Mouse (Mus musculus): ENCODE measurements around the gene Wdr93.
"Not testable (repeated sequence)": the region's sequence is repeated elsewhere in the genome, so short reads cannot be mapped to it uniquely, and the experiment has no call there.

Wdr93 gene

GRCm38 (mm10) chr7:79747659-79748058 lies 4.7 kb downstream of the Wdr93 start:
- DNase-seq (ENCODE audit: extremely low read depth, insufficient read length, low spot score): no peak

GRCm38 (mm10) chr7:79749511-79749910 lies 6.5 kb downstream of the Wdr93 start:
- no peak for DNase-seq (ENCODE audit: extremely low read depth, insufficient read length, low spot score)

- no peak for DNase-seq (ENCODE audit: extremely low read depth, insufficient read length, low spot score)
These were observed 13.4 kb downstream of the Wdr93 start for GRCm38 (mm10) chr7:79756334-79756733.

- DNase-seq (ENCODE audit: extremely low read depth, insufficient read length, low spot score): no peak
These were observed 15.2 kb downstream of the Wdr93 start for GRCm38 (mm10) chr7:79758176-79758575.

GRCm38 (mm10) chr7:79759766-79760165 lies 16.8 kb downstream of the Wdr93 start:
- DNase-seq (ENCODE audit: extremely low read depth, insufficient read length, low spot score): no peak

GRCm38 (mm10) chr7:79761124-79761876 lies 18.3 kb downstream of the Wdr93 start:
- no peak for DNase-seq (ENCODE audit: extremely low read depth, insufficient read length, low spot score)

GRCm38 (mm10) chr7:79762106-79762505 lies 19.1 kb downstream of the Wdr93 start:
- DNase-seq (ENCODE audit: extremely low read depth, insufficient read length, low spot score): no peak

GRCm38 (mm10) chr7:79765991-79766390 lies 23.0 kb downstream of the Wdr93 start:
- no peak for DNase-seq (ENCODE audit: extremely low read depth, insufficient read length, low spot score)

GRCm38 (mm10) chr7:79769664-79770063 lies 26.7 kb downstream of the Wdr93 start:
- no peak for DNase-seq (ENCODE audit: extremely low read depth, insufficient read length, low spot score)

GRCm38 (mm10) chr7:79771561-79772512 lies 28.9 kb downstream of the Wdr93 start:
- no peak for DNase-seq (ENCODE audit: extremely low read depth, insufficient read length, low spot score)

GRCm38 (mm10) chr7:79780647-79781626 lies 38.0 kb downstream of the Wdr93 start:
- peak; percentile 71 for DNase-seq (ENCODE audit: extremely low read depth, insufficient read length, low spot score)

GRCm38 (mm10) chr7:79781826-79782515 lies 39.0 kb downstream of the Wdr93 start:
- peak; percentile 42 for DNase-seq (ENCODE audit: extremely low read depth, insufficient read length, low spot score)

GRCm38 (mm10) chr7:79782516-79782855 lies 39.5 kb downstream of the Wdr93 start:
- DNase-seq (ENCODE audit: extremely low read depth, insufficient read length, low spot score): no peak

GRCm38 (mm10) chr7:79786295-79786694 lies 43.3 kb downstream of the Wdr93 start:
- no peak for DNase-seq (ENCODE audit: extremely low read depth, insufficient read length, low spot score)

- DNase-seq (ENCODE audit: extremely low read depth, insufficient read length, low spot score): not testable (repeated sequence)
These were observed 46.8 kb downstream of the Wdr93 start for GRCm38 (mm10) chr7:79789812-79790211.

- no peak for DNase-seq (ENCODE audit: extremely low read depth, insufficient read length, low spot score)
These were observed 49.9 kb downstream of the Wdr93 start for GRCm38 (mm10) chr7:79792635-79793421.

GRCm38 (mm10) chr7:79793688-79794087 lies 50.7 kb downstream of the Wdr93 start, which contains the start of gene Mesp1:
Gene Mesp1 (minus strand): TSS chr7:79793788.
- DNase-seq (ENCODE audit: extremely low read depth, insufficient read length, low spot score): no peak

GRCm38 (mm10) chr7:79798606-79799005 lies 55.6 kb downstream of the Wdr93 start:
- no peak for DNase-seq (ENCODE audit: extremely low read depth, insufficient read length, low spot score)

- peak; percentile 40 for DNase-seq (ENCODE audit: extremely low read depth, insufficient read length, low spot score)
These were observed 56.1 kb downstream of the Wdr93 start for GRCm38 (mm10) chr7:79799048-79799447.

All from 3134 (cell line).